Mouse (Mus musculus) thymus, adult 2 months (tissue): Measurements from ENCODE around the gene Cadps2. TPM values are rescaled to one million over a fixed set of nuclear protein-coding genes. Genes with fewer than 3 reads are reported as not detected.

Source experiments
- DNase-seq: peaks from one replicate; pipeline ENCODE4 v3.0.0; 2021
- H3K27ac ChIP-seq: fragments of 200-500 bp; 2 replicates; pipeline ENCODE4 v1.5.1; 2012; ENCODE audit warnings: low read length, control low read depth; ENCODE audit not compliant: control insufficient read depth, insufficient read depth
- H3K27me3 ChIP-seq: fragments of 200-500 bp; 2 replicates; pipeline ENCODE4 v1.6.1; 2012; ENCODE audit warnings: mild to moderate bottlenecking, low read length, moderate library complexity, mixed read lengths; ENCODE audit not compliant: control insufficient read depth, insufficient read depth
- H3K36me3 ChIP-seq: fragments of 200-500 bp; 2 replicates; pipeline ENCODE4 v1.6.1; 2012; ENCODE audit warnings: mild to moderate bottlenecking, low read length, moderate library complexity; ENCODE audit not compliant: control insufficient read depth, insufficient read depth
- H3K4me1 ChIP-seq: fragments of 200-500 bp; replicated peaks from 2 replicates; pipeline ENCODE4 v1.6.1; 2012; ENCODE audit warnings: low read length; ENCODE audit not compliant: control insufficient read depth, insufficient read depth
- H3K4me3 ChIP-seq: fragments of 200-500 bp; 2 replicates; pipeline ENCODE4 v1.5.1; 2012; ENCODE audit warnings: mild to moderate bottlenecking, low read length, control low read depth, moderate library complexity; ENCODE audit not compliant: control insufficient read depth, insufficient read depth
- CTCF ChIP-seq: fragments of 200-500 bp; IDR thresholded peaks from 2 replicates; pipeline ENCODE4 v1.5.1; 2012; ENCODE audit warnings: mild to moderate bottlenecking, control low read depth, low read length, moderate library complexity, borderline replicate concordance; ENCODE audit not compliant: control insufficient read depth, poor library complexity, insufficient read depth; ENCODE audit errors: extremely low read depth
- POLR2A ChIP-seq: fragments of 200-500 bp; IDR thresholded peaks from 2 replicates; pipeline ENCODE4 v1.6.1; 2012; ENCODE audit warnings: mild to moderate bottlenecking, low read length, control low read depth, moderate library complexity; ENCODE audit not compliant: control insufficient read depth, poor library complexity, insufficient read depth; ENCODE audit errors: extremely low read depth
- WGBS: fragments of 180-500 bp; shearing (Covaris S2); methylation state at CpG from one replicate; pipeline ENCODE4 v1.1.7; 2018; 5-methylcytosine and 5-hydroxymethylcytosine counted together
- polyA plus RNA-seq: library from polyadenylated mRNA; depleted of rRNA; stranded (reverse); fragments of >200 nt; gene quantifications from 2 replicates; pipeline ENCODE4 v1.2.3, GENCODE M21; 2012

Gene Cadps2
- polyA plus RNA-seq, 1 experiment, result 0.86 TPM

GRCm38 (mm10) chr6:23253353-23254311 is 585.6 kb downstream of the Cadps2 start:
- H3K4me3 ChIP-seq, result no peak overlapping the region
- H3K36me3 ChIP-seq, result no peaks in the 10 kb centered on the region
- H3K27me3 ChIP-seq, result peaks cover 7% of the 10 kb centered on the region; the same call in 1 of the 2 replicates
- TF ChIP-seq POLR2A (no peak), CTCF (no peak)
- no peak for DNase-seq
- no peak overlapping the region for H3K27ac ChIP-seq
- H3K4me1 ChIP-seq, result no peaks in the 10 kb centered on the region
- 8% methylated on average over 43 of the region's 43 CpGs for WGBS

DNA sequence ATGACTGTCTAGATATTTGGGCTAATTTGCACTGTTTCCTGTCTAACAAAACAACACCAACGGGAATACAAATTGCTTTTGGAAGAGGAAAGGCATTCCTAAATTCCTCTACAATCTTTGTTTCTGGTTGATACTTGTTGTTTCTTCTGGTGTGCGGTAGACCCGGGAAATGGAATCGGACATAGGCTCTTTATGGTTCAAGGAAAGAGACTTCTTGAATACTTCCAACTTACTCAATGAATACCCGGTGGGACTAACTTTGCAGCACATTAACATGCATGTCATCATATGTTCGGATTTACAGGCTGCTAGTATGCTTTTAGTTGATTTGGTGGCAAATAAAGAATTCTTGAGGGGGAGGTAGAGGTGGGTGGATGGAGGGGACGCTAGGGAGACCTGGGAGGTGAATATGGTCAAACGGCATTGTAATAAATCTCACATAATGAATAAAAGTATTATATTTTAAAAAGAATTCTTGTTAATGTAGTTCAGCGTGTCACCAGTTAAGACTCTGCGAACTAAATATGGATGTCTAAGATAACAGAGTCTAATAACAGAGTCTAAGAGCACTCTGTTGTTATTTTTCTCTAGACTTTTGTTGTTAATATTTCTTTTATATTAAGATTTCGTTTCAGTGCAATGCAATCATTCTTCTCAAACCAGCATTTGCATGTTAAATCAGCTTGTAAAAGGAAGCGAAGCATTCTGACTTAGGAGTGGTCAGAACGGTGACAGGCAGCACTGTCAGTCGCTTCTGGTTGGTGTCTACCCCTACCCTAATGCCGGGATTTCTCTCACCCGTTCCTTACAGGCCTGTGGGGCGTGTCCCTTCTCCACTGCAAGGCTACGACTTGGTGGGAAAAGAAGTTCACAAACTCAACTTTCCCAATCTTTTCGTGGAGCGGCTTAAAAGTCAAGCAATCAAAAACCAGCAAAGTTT is 586.8 kb downstream of the Cadps2 start:
- Histone ChIP-seq H3K36me3 (no peaks in the 10 kb centered on the region), H3K27me3 (peaks cover 7% of the 10 kb centered on the region; the same call in 1 of the 2 replicates), H3K4me1 (no peaks in the 10 kb centered on the region), H3K27ac (no peak overlapping the region), H3K4me3 (no peak overlapping the region)
- TF ChIP-seq POLR2A (no peak), CTCF (no peak)
- WGBS, result 9% methylated on average over 20 of the region's 20 CpGs
- no peak for DNase-seq

- H3K4me1 ChIP-seq, result no peaks in the 10 kb centered on the region
- peaks cover 11% of the 10 kb centered on the region; the same call in 1 of the 2 replicates for H3K27me3 ChIP-seq
- WGBS, result 9% methylated on average over 3 of the region's 3 CpGs
- H3K36me3 ChIP-seq, result no peaks in the 10 kb centered on the region
- TF ChIP-seq POLR2A (no peak), CTCF (no peak)
- no peak overlapping the region for H3K4me3 ChIP-seq
- DNase-seq, result no peak
- no peak overlapping the region for H3K27ac ChIP-seq
These were observed 587.8 kb downstream of the Cadps2 start for GRCm38 (mm10) chr6:23251431-23251830.

GRCm38 (mm10) chr6:23250288-23250955 is 588.8 kb downstream of the Cadps2 start:
- no peaks in the 10 kb centered on the region for H3K4me1 ChIP-seq
- H3K27me3 ChIP-seq, result peaks cover 11% of the 10 kb centered on the region; the same call in 1 of the 2 replicates
- no peak for DNase-seq
- WGBS, result 12% methylated on average over 22 of the region's 22 CpGs
- TF ChIP-seq POLR2A (no peak), CTCF (no peak)
- no peak overlapping the region for H3K27ac ChIP-seq
- no peak overlapping the region for H3K4me3 ChIP-seq
- H3K36me3 ChIP-seq, result no peaks in the 10 kb centered on the region

GRCm38 (mm10) chr6:23249616-23250287 is 589.5 kb downstream of the Cadps2 start:
- Histone ChIP-seq H3K4me1 (no peaks in the 10 kb centered on the region), H3K27me3 (peaks cover 11% of the 10 kb centered on the region; the same call in 1 of the 2 replicates), H3K36me3 (no peaks in the 10 kb centered on the region), H3K4me3 (no peak overlapping the region), H3K27ac (no peak overlapping the region)
- 9% methylated on average over 29 of the region's 29 CpGs for WGBS
- no peak for TF ChIP-seq CTCF
- no peak for TF ChIP-seq POLR2A
- no peak for DNase-seq
